Mouse (Mus musculus) testis, adult 2 months (tissue): ENCODE measurements around the gene Slc13a4. TPM values are rescaled to one million over a fixed set of nuclear protein-coding genes. Genes with fewer than 3 reads are reported as not detected.
A peak's percentile ranks its signal among the peaks of the same experiment; 100 is the strongest.

ENCODE experiments used
- H3K27ac ChIP-seq: fragments of 200-500 bp; 2 replicates; pipeline ENCODE4 v1.5.1; 2012; ENCODE audit warnings: low read depth, low read length; ENCODE audit not compliant: control insufficient read depth, insufficient read depth
- H3K27me3 ChIP-seq: fragments of 200-500 bp; 2 replicates; pipeline ENCODE4 v1.6.1; 2012; ENCODE audit warnings: mild to moderate bottlenecking, low read length, moderate library complexity; ENCODE audit not compliant: control insufficient read depth, insufficient read depth
- H3K36me3 ChIP-seq: fragments of 200-500 bp; 2 replicates; pipeline ENCODE4 v1.6.1; 2012; ENCODE audit warnings: mild to moderate bottlenecking, low read length; ENCODE audit not compliant: control insufficient read depth, insufficient read depth
- H3K4me1 ChIP-seq: fragments of 200-500 bp; 2 replicates; pipeline ENCODE4 v1.6.1; 2012; ENCODE audit warnings: low read length; ENCODE audit not compliant: control insufficient read depth, insufficient read depth
- H3K4me3 ChIP-seq: fragments of 200-500 bp; 2 replicates; pipeline ENCODE4 v1.5.1; 2012; ENCODE audit warnings: low read depth, mild to moderate bottlenecking, low read length, moderate library complexity, mixed read lengths; ENCODE audit not compliant: control insufficient read depth
- CTCF ChIP-seq: fragments of 200-500 bp; IDR thresholded peaks from 2 replicates; pipeline ENCODE4 v1.5.1; 2012; ENCODE audit warnings: low read depth, mild to moderate bottlenecking, inconsistent platforms, low read length, moderate library complexity; ENCODE audit not compliant: control insufficient read depth, insufficient read depth, insufficient replicate concordance
- POLR2A ChIP-seq: fragments of 200-500 bp; IDR thresholded peaks from 2 replicates; pipeline ENCODE4 v1.6.1; 2012; ENCODE audit warnings: low read depth, mild to moderate bottlenecking, inconsistent platforms, low read length, moderate library complexity; ENCODE audit not compliant: control insufficient read depth
- polyA plus RNA-seq: library from polyadenylated mRNA; depleted of rRNA; stranded (reverse); fragments of >200 nt; gene quantifications from 2 replicates; pipeline ENCODE4 v1.2.3, GENCODE M21; 2012

Gene Slc13a4
- polyA plus RNA-seq, 1 experiment = 3.9 TPM

DNA sequence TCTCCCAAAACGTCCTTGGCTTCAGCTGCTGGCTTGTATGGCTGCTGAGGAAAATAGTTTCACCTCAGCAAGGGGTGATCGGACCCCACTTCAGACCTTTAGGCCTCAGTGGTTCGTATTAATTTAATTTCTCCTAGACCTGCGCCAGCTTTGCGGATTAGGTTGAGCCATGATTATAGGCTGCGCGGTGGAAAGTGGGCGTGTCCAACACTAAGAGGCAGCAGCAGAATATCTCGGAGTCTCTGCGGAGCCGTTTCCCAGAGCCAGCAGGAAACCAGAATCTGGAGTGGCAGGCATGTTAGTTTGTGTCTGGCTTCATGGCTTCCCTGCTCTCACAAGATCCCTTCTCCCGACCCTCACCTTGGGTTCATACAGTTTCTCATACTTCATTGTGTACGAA lies 38.3 kb downstream of the Slc13a4 start:
- H3K4me3 ChIP-seq = peak overlapping the region; percentile 17; the same call in 1 of the 2 replicates
- H3K27me3 ChIP-seq = no peaks in the 10 kb centered on the region
- H3K36me3 ChIP-seq = no peaks in the 10 kb centered on the region
- TF ChIP-seq POLR2A = no peak
- TF ChIP-seq CTCF = no peak
- no peak overlapping the region for H3K27ac ChIP-seq
- H3K4me1 ChIP-seq = peaks cover 12% of the 10 kb centered on the region

DNA sequence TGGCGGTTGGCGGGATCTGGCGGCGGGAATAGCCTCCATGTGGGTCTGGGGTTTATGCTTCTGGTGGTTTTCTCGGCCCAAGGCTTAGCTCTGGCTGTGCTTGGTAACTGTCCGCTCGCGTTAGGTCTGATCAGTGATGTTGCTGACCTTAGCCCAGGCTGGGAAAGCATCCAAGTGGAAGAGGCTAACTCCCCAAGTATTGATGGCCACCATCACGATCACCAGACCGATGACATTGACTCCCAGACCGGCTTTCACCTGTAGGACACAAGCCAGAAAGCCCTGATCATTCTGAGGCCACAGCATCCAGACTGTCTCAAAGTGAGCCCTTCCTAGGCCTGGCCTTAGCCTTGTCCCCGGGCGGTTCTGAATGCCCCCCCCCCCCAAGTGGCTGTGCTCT lies 39.2 kb downstream of the Slc13a4 start:
- Histone ChIP-seq H3K36me3 (no peaks in the 10 kb centered on the region), H3K27me3 (no peaks in the 10 kb centered on the region), H3K27ac (no peak overlapping the region), H3K4me1 (peaks cover 11% of the 10 kb centered on the region), H3K4me3 (no peak overlapping the region)
- TF ChIP-seq POLR2A (no peak), CTCF (no peak)

DNA sequence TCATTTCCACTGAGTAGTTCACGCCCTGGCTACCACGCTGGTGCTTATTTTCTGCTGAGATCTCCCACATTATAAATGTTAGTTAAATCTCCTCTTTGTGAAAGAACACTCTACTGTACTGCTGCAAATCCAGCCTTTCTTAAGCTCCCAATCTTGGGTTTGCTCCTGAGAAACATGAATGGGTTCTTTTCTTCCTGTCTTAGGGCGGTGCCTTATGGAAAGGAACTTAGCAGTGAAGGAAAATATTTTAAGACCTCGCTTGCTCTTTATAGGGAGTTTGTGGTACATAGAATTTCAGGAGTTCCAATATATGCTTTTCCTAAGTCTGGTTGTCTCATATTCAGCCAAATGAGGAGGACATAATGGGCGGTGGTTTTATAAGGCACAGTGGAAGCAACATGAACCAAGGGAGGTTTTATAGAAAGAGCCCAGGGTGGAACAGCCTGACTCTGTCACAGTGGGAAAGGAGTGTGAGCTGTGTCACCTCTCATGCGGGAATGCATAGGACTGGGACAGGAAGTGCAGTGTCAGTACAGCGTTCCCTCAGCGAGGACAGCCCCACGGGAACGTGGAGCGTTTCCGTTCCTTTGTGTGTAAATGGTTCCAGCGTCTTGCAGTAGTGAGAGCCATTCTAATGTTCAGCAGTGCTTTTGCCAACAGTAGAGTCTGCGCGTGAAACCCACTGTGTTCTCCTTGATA lies 42.2 kb downstream of the Slc13a4 start:
- Histone ChIP-seq H3K4me1 (peaks cover 10% of the 10 kb centered on the region), H3K4me3 (no peak overlapping the region), H3K27ac (no peak overlapping the region), H3K36me3 (no peaks in the 10 kb centered on the region), H3K27me3 (no peaks in the 10 kb centered on the region)
- no peak for TF ChIP-seq CTCF
- no peak for TF ChIP-seq POLR2A

DNA sequence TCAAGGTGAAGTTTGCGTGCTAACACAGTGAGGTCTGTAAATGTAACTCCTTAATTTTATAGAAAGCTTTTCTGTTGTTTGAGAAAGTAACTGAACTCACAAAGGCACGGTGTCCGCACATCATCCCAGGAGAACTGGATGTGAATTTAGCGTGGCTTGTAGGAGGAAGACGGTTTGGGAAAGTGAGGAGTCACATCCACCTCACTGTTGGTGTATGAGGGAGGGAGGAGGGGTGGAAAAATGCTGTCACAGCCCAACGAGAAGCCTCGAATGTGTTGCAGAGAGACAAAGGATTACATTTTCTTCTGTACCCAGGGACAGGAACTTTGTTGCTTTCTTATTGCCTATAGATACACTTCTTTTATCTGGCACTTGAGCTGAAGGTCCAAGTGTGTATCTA lies 47.4 kb downstream of the Slc13a4 start:
- peak overlapping the region; percentile 5; the same call in 1 of the 2 replicates for H3K27ac ChIP-seq
- TF ChIP-seq CTCF (no peak), POLR2A (no peak)
- no peak overlapping the region for H3K4me3 ChIP-seq
- no peaks in the 10 kb centered on the region for H3K36me3 ChIP-seq
- H3K4me1 ChIP-seq = no peaks in the 10 kb centered on the region
- H3K27me3 ChIP-seq = no peaks in the 10 kb centered on the region

DNA sequence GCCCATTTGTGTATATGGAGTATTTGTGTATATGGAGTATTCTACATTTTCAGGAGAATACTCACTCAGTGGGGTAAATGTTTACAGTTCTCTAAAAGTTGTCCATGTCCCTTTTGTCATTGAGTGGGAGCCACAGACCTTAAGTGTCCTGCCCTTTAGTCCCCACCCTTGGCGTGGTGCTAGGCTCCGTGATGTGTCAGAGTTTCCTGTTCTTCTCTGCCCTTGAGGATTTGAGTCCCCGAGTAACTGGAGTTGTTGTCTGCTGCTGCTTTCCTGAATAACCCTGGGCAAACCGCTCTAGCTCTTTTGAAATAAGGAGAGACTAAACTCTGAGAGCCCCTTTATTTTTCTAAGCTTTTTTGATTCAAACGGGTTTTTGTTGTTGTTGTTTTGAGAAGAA lies 48.4 kb downstream of the Slc13a4 start:
- no peaks in the 10 kb centered on the region for H3K36me3 ChIP-seq
- H3K27ac ChIP-seq = no peak overlapping the region; the same call in 1 of the 2 replicates
- H3K4me3 ChIP-seq = no peak overlapping the region
- no peaks in the 10 kb centered on the region for H3K27me3 ChIP-seq
- H3K4me1 ChIP-seq = peaks cover 1% of the 10 kb centered on the region; the same call in 1 of the 2 replicates
- TF ChIP-seq POLR2A (no peak), CTCF (no peak)

DNA sequence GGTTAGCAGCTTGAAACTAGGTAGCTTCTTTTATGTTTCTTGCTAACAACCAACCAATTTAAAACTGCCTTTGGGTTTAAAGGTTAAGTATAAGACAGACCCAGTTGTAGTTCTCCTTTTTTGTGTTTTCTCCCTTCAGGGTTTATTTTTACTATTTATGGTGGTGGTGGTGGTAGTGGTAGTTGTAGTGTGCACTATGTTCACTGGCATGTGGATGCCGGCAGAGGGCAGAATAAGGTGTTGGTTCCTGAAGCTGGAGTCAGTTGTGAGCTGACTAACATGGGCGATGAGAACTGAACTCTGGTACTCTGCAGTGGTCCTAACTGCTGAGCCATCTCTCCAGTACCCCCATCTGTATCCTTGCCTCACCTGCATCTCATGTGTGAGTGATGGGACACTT lies 49.0 kb downstream of the Slc13a4 start:
- no peak for TF ChIP-seq POLR2A
- TF ChIP-seq CTCF = no peak
- Histone ChIP-seq H3K27ac (no peak overlapping the region), H3K4me3 (no peak overlapping the region), H3K4me1 (peaks cover 3% of the 10 kb centered on the region; the same call in 1 of the 2 replicates), H3K27me3 (no peaks in the 10 kb centered on the region), H3K36me3 (no peaks in the 10 kb centered on the region)

DNA sequence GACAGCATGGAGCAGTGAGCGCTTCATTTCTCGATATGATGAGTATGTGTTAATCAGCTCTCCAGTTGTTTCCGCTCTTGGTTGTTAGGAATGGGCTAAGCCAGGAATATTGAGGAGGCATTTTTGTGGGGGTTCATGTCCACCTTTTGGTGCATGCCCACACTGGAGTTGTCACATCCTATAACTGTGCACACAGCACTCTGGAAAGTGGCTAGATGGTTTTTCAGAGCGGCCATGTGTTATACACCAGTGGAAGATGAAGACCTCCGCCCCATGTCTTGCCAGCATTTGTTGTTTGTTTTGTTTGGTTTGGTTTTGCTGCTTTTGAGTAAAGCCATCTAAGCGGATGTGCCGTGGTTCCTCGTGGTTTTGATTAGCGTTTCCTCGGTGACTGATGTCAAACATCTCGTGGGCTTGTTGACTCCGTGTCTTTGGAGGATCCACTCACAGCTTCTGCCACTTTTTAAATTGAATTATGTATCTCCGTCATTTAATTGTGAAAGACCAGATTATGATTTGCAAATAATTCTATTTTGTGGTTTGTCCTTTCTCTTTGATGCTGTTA lies 50.2 kb downstream of the Slc13a4 start:
- TF ChIP-seq CTCF (no peak), POLR2A (no peak)
- H3K27ac ChIP-seq = peak overlapping the region; percentile 12; the same call in 1 of the 2 replicates
- peaks cover 3% of the 10 kb centered on the region; the same call in 1 of the 2 replicates for H3K4me1 ChIP-seq
- H3K4me3 ChIP-seq = no peak overlapping the region
- H3K27me3 ChIP-seq = no peaks in the 10 kb centered on the region
- no peaks in the 10 kb centered on the region for H3K36me3 ChIP-seq
